Mouse (Mus musculus): ENCODE results near the gene Dusp23. TPM values are rescaled to one million over a fixed set of nuclear protein-coding genes. Genes with fewer than 3 reads are reported as not detected.

The Dusp23 gene
- total RNA-seq, 2 experiments from 2014 or later = 10.4 to 11.1 TPM

Other genes with a start within 250 kb of the Dusp23 start
- gene Slamf9, start 157.6 kb downstream of the Dusp23 start, total RNA-seq (2021) = 1 to 10 TPM; 1.3 TPM
- under 1 TPM; 0.25 to 0.55 TPM for gene Igsf9, start 151.2 kb downstream of the Dusp23 start, total RNA-seq (2021)
- 10 to 100 TPM; 75.4 to 87.9 TPM for gene Tagln2, start 132.9 kb downstream of the Dusp23 start, total RNA-seq (2021)
- gene Cfap45, start 112.2 kb downstream of the Dusp23 start, total RNA-seq (2021) = under 1 TPM; 0.34 to 0.39 TPM
- not detected for gene Vsig8, start 77.0 kb downstream of the Dusp23 start, total RNA-seq (2021)
- under 1 TPM in 1 of 2 experiments, not detected in 1; 0.25 TPM for gene Slamf8, start 42.4 kb downstream of the Dusp23 start, total RNA-seq (2021)
- gene Fcrl6, start 30.4 kb downstream of the Dusp23 start, total RNA-seq (2021) = not detected
- gene Crp, start 65.1 kb upstream of the Dusp23 start, total RNA-seq (2021) = not detected